Mouse (Mus musculus) liver, embryonic 16.5 days (tissue): ENCODE measurements around the gene Klri2. TPM values are rescaled to one million over a fixed set of nuclear protein-coding genes. Genes with fewer than 3 reads are reported as not detected.
"Not testable (repeated sequence)": the region's sequence is repeated elsewhere in the genome, so short reads cannot be mapped to it uniquely, and the experiment has no call there.

Experiments
- ATAC-seq: fragments of 200-750 bp; cut with Nextera tagmentation; 2 replicates; pipeline ENCODE4 v1.8.0; 2017; ENCODE audit warnings: low read depth, mild to moderate bottlenecking, moderate number of reproducible peaks, moderate library complexity
- H3K27ac ChIP-seq: fragments of 300-500 bp; sonication (generic); 2 replicates; pipeline ENCODE4 v1.5.1; 2014; ENCODE audit warnings: mild to moderate bottlenecking, low read length
- H3K27me3 ChIP-seq: fragments of 300-500 bp; sonication (generic); 2 replicates; pipeline ENCODE4 v1.6.1; 2014; ENCODE audit warnings: low read depth, low read length, mixed read lengths; ENCODE audit not compliant: control insufficient read depth, insufficient read depth
- H3K36me3 ChIP-seq: fragments of 300-500 bp; sonication (generic); 2 replicates; pipeline ENCODE4 v1.6.1; 2014; ENCODE audit warnings: mild to moderate bottlenecking; ENCODE audit not compliant: control insufficient read depth, insufficient read depth
- H3K4me1 ChIP-seq: fragments of 300-500 bp; sonication (generic); 2 replicates; pipeline ENCODE4 v1.6.1; 2014; ENCODE audit warnings: low read depth, low read length, mixed read lengths; ENCODE audit not compliant: control insufficient read depth
- H3K4me2 ChIP-seq: fragments of 300-500 bp; sonication (generic); 2 replicates; pipeline ENCODE4 v1.6.1; 2014; ENCODE audit warnings: low read depth, low read length, mixed read lengths
- H3K4me3 ChIP-seq: fragments of 300-500 bp; sonication (generic); 2 replicates; pipeline ENCODE4 v1.5.1; 2014; ENCODE audit warnings: low read depth, mild to moderate bottlenecking, low read length
- H3K9ac ChIP-seq: fragments of 300-500 bp; sonication (generic); 2 replicates; pipeline ENCODE4 v1.6.1; 2014; ENCODE audit warnings: low read depth, low read length
- H3K9me3 ChIP-seq: fragments of 300-500 bp; sonication (generic); replicated peaks from 2 replicates; pipeline ENCODE4 v1.6.1; 2016; ENCODE audit warnings: low read length; ENCODE audit not compliant: control insufficient read depth
- WGBS: fragments of 180-500 bp; shearing (Covaris S2); extraction: QIAGEN DNeasy Blood & Tissue Kit; methylation state at CpG from one replicate; pipeline ENCODE4 v1.1.7; 2014; ENCODE audit not compliant: insufficient replicate concordance; 5-methylcytosine and 5-hydroxymethylcytosine counted together
- microRNA-seq: library from miRNA; unstranded; fragments of <30 nt; microRNA quantifications from one replicate; pipeline ENCODE4, GENCODE M21; 2016
- polyA plus RNA-seq: library from polyadenylated mRNA; unstranded; fragments of >200 nt; fragmentation: Nextera tagmentation; extraction: Ambion mirVana; gene quantifications from 2 replicates; pipeline ENCODE4 v1.2.1, GENCODE M21; 2015

Gene Klri2
- polyA plus RNA-seq, 1 experiment from 2014 or later: 0.02 TPM

DNA sequence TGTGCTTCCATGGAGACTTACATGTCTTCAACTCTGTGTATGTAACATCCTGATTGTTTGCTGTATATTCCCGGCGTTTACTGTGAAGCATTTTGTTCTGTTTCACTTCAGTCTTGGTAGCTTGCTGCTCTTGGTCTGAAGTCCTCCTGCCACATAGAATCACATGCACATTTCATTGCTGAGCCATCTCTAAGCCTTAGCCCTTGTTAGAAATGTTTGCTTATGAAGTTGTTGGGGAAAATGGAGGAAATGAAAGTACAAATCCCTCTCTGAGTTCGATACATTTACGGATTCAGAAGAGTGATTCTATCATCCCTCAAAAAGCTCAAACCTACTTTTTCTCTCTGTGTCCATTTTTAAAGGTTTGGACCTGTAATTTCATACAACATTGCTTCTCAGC lies 23.3 kb downstream of the Klri2 start, which contains the start of gene Klri1:
Gene Klri1, minus strand, starts transcription at position 101 of the 400 bp plus-strand sequence.
- H3K9ac ChIP-seq: no peak within 1 kb of the TSS
- no peaks in the 10 kb centered on the region for H3K27me3 ChIP-seq
- no peak within 1 kb of the TSS for H3K4me3 ChIP-seq
- H3K36me3 ChIP-seq: no peaks in the 10 kb centered on the region
- no peak for ATAC-seq
- H3K4me1 ChIP-seq: no peaks in the 10 kb centered on the region
- H3K9me3 ChIP-seq: no peaks in the 10 kb centered on the region
- 72% methylated on average over 4 of the region's 4 CpGs for WGBS
- H3K4me2 ChIP-seq: no peak within 1 kb of the TSS
- H3K27ac ChIP-seq: no peak within 1 kb of the TSS

DNA sequence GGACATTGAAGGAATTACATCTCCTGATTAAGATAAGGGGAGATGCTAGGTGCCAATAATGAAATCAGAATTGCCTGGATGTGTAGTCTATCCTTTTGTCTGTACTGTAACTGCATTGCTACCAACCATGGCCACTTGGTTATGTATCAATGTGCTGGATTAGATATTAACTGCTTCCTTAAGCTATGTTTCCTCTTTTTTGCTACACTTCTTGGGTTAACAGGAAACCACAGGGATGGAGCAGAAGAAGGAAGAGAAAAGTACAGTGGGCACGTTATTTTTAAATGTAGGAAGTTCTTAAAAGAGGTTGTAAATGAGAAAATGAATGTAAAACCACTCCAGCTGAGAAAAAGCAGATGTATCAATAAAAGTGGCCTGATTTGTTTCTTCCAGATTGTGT lies 26.7 kb downstream of the Klri2 start:
- Histone ChIP-seq H3K27me3 (no peaks in the 10 kb centered on the region), H3K27ac (no peak overlapping the region), H3K4me1 (no peaks in the 10 kb centered on the region), H3K9ac (no peak overlapping the region), H3K36me3 (no peaks in the 10 kb centered on the region), H3K4me2 (no peak overlapping the region), H3K9me3 (no peaks in the 10 kb centered on the region), H3K4me3 (no peak overlapping the region)
- ATAC-seq: no peak
- 3% methylated on average over 1 of the region's 1 CpGs for WGBS

DNA sequence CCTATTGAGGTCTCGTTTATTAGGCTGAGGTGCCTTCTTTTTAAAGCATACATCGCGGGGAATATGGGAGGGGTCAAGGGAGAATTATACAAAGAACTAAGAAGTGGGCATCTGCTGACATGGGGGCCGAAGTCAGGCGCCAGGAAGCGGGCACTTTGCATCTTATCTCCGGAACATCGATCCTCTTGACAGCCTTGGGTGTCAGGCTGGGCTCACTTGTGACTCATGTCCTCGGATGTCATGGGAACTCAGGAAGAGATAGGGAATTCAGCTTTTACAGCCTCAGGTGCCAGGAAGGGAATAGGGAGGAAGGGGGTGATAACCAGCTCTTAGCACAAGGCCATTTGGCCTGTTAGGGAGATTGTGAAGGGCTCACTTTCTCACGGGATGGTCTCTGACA lies 48.8 kb downstream of the Klri2 start:
- 42% methylated on average over 10 of the region's 10 CpGs for WGBS
- not testable (repeated sequence) for H3K9me3 ChIP-seq, H3K36me3 ChIP-seq, H3K27ac ChIP-seq, H3K4me3 ChIP-seq, H3K4me1 ChIP-seq, H3K9ac ChIP-seq, ATAC-seq, H3K27me3 ChIP-seq, H3K4me2 ChIP-seq

DNA sequence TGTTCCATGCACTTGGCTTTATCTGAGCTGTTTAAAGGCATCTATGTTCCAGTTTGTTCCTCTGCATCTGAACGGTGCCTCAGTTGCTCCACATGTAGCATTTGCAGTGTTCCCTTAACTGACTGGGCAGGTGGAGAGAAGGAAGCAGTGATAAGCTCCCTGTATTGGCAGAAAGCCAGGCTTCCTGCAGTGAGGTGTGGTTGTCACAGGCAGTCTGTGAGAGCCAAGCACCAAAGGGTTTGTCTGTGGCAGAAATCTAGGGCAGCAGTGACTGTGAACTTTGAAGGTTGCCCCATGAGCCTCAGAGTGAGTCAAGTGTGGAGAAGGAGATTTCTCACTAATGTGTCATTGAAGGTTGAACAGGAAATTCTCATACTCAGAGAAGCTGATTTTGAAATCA lies 59.9 kb downstream of the Klri2 start:
- 0 out of 2 replicates have a peak, but pooled peaks have one; percentile 27 for ATAC-seq
- H3K27me3 ChIP-seq: no peaks in the 10 kb centered on the region
- 36% methylated on average over 1 of the region's 1 CpGs for WGBS

More for the DNA sequence above, 59.9 kb downstream of the Klri2 start:
- H3K9me3 ChIP-seq: no peaks in the 10 kb centered on the region
- no peak overlapping the region for H3K9ac ChIP-seq
- H3K4me1 ChIP-seq: no peaks in the 10 kb centered on the region
- H3K4me2 ChIP-seq: no peak overlapping the region
- H3K36me3 ChIP-seq: no peaks in the 10 kb centered on the region
- no peak overlapping the region for H3K27ac ChIP-seq
- H3K4me3 ChIP-seq: no peak overlapping the region

Small RNAs within 50 kb of the gene (microRNA-seq; reads per million reads assigned to microRNA genes)
- not detected for gene Mir680-1

Other genes with a start within 250 kb of the Klri2 start
- 1.2 and 1.3 TPM in 2 replicates for gene Olr1, start 233.3 kb downstream of the Klri2 start, polyA plus RNA-seq
- 0.04 TPM in 1 of 2 replicates, not detected in the other for gene Tmem52b, start 227.9 kb downstream of the Klri2 start, polyA plus RNA-seq
- gene Gabarapl1, start 207.3 kb downstream of the Klri2 start, polyA plus RNA-seq: 28.4 and 28.6 TPM in 2 replicates
- 0.13 TPM in 1 of 2 replicates, not detected in the other for gene Klre1, start 162.6 kb downstream of the Klri2 start, polyA plus RNA-seq
- 0.68 and 1.0 TPM in 2 replicates for gene Klrd1, start 148.7 kb downstream of the Klri2 start, polyA plus RNA-seq
- 0.68 and 0.77 TPM in 2 replicates for gene Klrk1, start 116.6 kb downstream of the Klri2 start, polyA plus RNA-seq
- not detected in 2 replicates for gene Klrc3, start 97.1 kb downstream of the Klri2 start, polyA plus RNA-seq
- gene Klrc2, start 79.8 kb downstream of the Klri2 start, polyA plus RNA-seq: 0.05 TPM in 1 of 2 replicates, not detected in the other
- 0.39 and 0.45 TPM in 2 replicates for gene Klrc1, start 61.5 kb downstream of the Klri2 start, polyA plus RNA-seq
- 0.17 TPM in 1 of 2 replicates, not detected in the other for gene Klri1, start 23.4 kb downstream of the Klri2 start, polyA plus RNA-seq
- not detected in 2 replicates for gene Gm156, start 43.8 kb upstream of the Klri2 start, polyA plus RNA-seq
- not detected in 2 replicates for gene Gm17631, start 122.2 kb upstream of the Klri2 start, polyA plus RNA-seq
- 0.37 and 0.38 TPM in 2 replicates for gene Klra17, start 136.2 kb upstream of the Klri2 start, polyA plus RNA-seq
- gene Klra5, start 177.2 kb upstream of the Klri2 start, polyA plus RNA-seq: 0.12 and 0.22 TPM in 2 replicates